Comparison of ENCODE assay signal across 11 mouse cellular contexts in the genomic region with DNA sequence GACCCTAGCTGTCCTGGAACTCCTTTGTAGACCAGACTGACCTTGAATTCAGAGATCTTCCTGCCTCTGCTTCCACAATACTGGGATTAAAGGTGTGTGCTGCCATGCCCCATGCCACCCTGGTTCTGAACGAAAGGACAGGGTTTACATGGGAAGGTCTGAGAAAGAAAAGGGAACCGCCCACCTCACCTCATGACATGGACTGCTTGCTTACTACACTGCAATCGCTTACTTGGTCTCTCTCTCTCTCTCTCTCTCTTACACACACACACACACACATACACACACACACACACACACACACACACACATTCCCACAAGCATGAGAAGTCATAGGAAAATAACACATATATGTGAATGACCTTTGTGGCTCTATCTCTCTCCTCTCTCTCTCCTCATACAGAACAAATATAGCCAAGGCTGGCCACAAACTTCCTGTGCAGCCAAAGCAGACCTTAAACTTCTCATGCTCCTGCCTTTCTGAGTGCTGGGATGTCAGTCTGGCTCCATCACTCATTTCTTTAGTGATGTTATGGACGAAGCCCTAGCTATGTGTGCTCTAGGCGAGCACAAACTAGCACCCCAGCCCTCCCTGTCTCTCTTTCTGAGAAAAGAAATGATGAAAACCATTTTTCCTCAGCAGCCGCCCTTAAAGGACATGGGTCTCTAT.
A peak's percentile ranks its signal among the peaks of the same experiment; 100 is the strongest.
DNase-seq lines count a peak whose midpoint lies in the region; ATAC-seq lines count a peak whose summit lies in the region.
"Had no signal": no experiment of that assay in that cellular context is flagged by ENCODE, and none has a peak within 500 bp of the region (broad histone marks: within the 10 kb centered on the region; RNA-seq: fewer than 3 reads in every experiment).

No protein-coding gene starts in this region.

- no peaks in the 10 kb centered on the region for H3K9me3 ChIP-seq in heart, embryonic 12.5 days (replicated peaks)
- H3K9me3 ChIP-seq in liver, embryonic 11.5 days (ENCODE audit: control insufficient read depth, low read length), result no peaks in the 10 kb centered on the region
- H3K9me3 ChIP-seq: forebrain, embryonic 12.5 days; limb, embryonic 13.5 days had no signal

- no peak overlapping the region for H3K4me3 ChIP-seq in heart, embryonic 12.5 days
- no peak overlapping the region for H3K4me3 ChIP-seq in liver, embryonic 11.5 days (ENCODE audit: low read depth, low read length)
- H3K4me3 ChIP-seq: forebrain, embryonic 12.5 days; limb, embryonic 13.5 days had no signal

- ATAC-seq in heart, embryonic 12.5 days (ENCODE audit: insufficient number of reproducible peaks, low FRiP score), result no peak
- ATAC-seq in liver, embryonic 11.5 days (replicated peaks; ENCODE audit: low FRiP score), result no peak
- ATAC-seq in common myeloid progenitor, adult 5-6 weeks (replicated peaks; ENCODE audit: low read depth, poor library complexity, severe bottlenecking), result peak; percentile 34

- H3K27ac ChIP-seq in heart, embryonic 12.5 days (ENCODE audit: poor library complexity, severe bottlenecking), result peak overlapping the region; percentile 35; the same call in 1 of the 2 replicates
- H3K27ac ChIP-seq in liver, embryonic 11.5 days (ENCODE audit: low read depth, low read length), result no peak overlapping the region
- H3K27ac ChIP-seq: forebrain, embryonic 12.5 days; limb, embryonic 13.5 days had no signal

- H3K4me2 ChIP-seq in heart, embryonic 12.5 days, result 0 out of 2 replicates have a peak overlapping the region, but pooled peaks have one; percentile 8
- peak overlapping the region; percentile 35 for H3K4me2 ChIP-seq in liver, embryonic 11.5 days
- H3K4me2 ChIP-seq: forebrain, embryonic 12.5 days; limb, embryonic 13.5 days had no signal

- WGBS in heart, embryonic 12.5 days, result 81% methylated on average over 6 of the region's 6 CpGs
- 58% methylated on average over 6 of the region's 6 CpGs for WGBS in liver, embryonic 11.5 days

- intact Hi-C loops in left cerebral cortex, postnatal 4 days (cut with DNase I), result no loop called here

- H3K4me1 ChIP-seq in heart, embryonic 12.5 days (replicated peaks), result peaks cover 71% of the 10 kb centered on the region
- peaks cover 72% of the 10 kb centered on the region for H3K4me1 ChIP-seq in liver, embryonic 11.5 days (replicated peaks; ENCODE audit: control insufficient read depth, insufficient read depth, low read length)

- no peaks in the 10 kb centered on the region for H3K27me3 ChIP-seq in heart, embryonic 12.5 days (replicated peaks)
- no peaks in the 10 kb centered on the region for H3K27me3 ChIP-seq in liver, embryonic 11.5 days (replicated peaks; ENCODE audit: control insufficient read depth, insufficient read depth, low read length)
- H3K27me3 ChIP-seq: forebrain, embryonic 12.5 days; limb, embryonic 13.5 days had no signal

- DNase-seq in heart, adult 18-20 months, result no peak
- DNase-seq in liver, embryonic 11.5 days (ENCODE audit: low spot score), result no peak
- DNase-seq in liver, result no peak
- peak; percentile 62 for DNase-seq in naive thymus-derived CD4-positive, alpha-beta T cell, adult 2 months (ENCODE audit: low read depth)
- DNase-seq in adrenal gland, adult 2 months, result no peak
- DNase-seq in left cerebral cortex, postnatal 4 days, result no peak
- DNase-seq: spleen, adult 18-20 months had no signal

- H3K36me3 ChIP-seq in heart, embryonic 12.5 days, result no peaks in the 10 kb centered on the region
- no peaks in the 10 kb centered on the region for H3K36me3 ChIP-seq in liver, embryonic 11.5 days (ENCODE audit: control insufficient read depth, insufficient read depth, low read length)
- H3K36me3 ChIP-seq: forebrain, embryonic 12.5 days; limb, embryonic 13.5 days had no signal

- H3K9ac ChIP-seq in heart, embryonic 12.5 days, result no peak overlapping the region
- no peak overlapping the region for H3K9ac ChIP-seq in liver, embryonic 11.5 days (ENCODE audit: low read depth, low read length)
- H3K9ac ChIP-seq: forebrain, embryonic 12.5 days; limb, embryonic 13.5 days had no signal
